Mouse (Mus musculus) thymus, postnatal 36 days (tissue): ENCODE measurements around the gene Gigyf2.
"Not testable (repeated sequence)": the region's sequence is repeated elsewhere in the genome, so short reads cannot be mapped to it uniquely, and the experiment has no call there.

ENCODE experiments used
- DNase-seq, 2 experiments: peaks; one replicate each; pipeline ENCODE4 v3.0.0; 2022; ENCODE audit warnings: mixed read lengths in 2 of 2

The Gigyf2 gene

DNA sequence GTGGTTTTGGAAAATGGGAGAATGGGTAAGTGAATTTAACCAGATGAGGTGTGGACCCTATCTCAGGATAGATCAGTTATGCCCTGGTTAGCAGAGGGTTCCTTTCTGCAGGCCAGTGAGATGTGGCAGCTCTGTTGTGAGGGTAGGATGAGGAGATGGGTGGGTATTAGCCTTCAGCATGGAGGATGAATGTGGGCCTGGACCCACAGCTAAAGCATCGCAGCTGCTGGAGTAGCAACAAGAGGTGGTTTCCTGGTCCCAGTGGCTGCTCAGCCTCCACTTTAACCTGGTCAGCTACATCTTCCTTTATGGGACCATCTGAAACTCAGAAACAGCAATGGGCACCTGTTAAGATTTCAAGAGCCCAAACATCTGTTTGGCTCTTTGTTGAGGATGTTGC, 129.6 kb downstream of the Gigyf2 start:
- no peak for DNase-seq

DNA sequence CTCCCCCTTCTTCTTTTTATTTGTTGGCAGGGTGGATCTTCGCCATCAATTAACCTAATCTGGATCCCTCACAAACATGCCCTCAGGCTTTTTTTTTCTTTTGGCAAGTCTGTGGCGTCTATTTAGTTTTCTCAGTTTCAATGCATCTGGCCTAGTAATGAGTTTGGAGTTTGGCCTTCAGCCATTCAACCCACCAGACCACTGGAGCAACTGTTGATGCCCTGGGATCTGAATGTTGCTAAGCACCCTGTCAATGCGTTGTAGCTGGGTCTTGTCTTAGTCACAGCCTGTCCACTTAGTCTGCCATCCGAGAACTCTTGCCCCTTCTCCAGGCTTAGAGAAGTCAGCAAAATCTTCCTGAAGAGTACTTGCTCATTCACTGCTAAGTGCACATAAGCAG, 131.2 kb downstream of the Gigyf2 start:
- no peak for DNase-seq

DNA sequence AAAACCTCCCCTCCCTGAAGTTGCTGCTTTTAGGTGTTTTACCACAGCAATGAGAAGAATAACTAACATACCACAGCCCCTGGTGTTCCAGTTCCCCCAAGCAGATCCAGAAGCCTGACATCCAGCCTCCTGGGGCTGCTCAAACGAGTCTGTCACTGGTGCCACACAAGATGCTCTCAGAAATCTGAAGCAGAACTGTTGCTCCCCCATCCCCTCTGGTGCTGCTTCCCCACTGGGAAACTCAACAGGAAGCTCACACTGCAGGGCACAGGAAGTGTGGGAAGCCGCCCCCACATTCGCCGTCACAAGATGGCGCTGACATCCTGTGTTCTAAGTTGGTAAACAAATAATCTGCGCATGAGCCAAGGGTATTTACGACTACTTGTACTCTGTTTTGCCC, 133.1 kb downstream of the Gigyf2 start:
- DNase-seq = not testable (repeated sequence)

DNA sequence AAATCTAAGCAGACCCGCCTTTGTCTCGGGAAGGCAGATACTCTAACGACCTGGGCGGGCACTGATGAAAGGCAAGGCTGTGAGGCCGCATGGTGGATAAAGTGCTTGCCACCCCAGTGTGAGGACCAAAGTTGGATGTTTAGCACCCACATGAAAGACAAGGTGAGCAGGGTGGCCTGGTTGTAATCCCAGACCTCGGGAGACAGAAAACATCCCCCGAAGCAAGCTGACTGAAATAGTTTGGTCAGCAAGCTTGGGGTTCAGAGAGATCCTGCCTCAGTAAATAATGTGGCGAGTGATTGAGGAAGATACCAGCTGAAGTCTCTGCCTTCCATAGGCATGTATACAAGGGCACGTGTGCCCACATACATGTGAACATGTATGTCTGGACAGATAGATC, 140.7 kb downstream of the Gigyf2 start:
- DNase-seq = no peak

DNA sequence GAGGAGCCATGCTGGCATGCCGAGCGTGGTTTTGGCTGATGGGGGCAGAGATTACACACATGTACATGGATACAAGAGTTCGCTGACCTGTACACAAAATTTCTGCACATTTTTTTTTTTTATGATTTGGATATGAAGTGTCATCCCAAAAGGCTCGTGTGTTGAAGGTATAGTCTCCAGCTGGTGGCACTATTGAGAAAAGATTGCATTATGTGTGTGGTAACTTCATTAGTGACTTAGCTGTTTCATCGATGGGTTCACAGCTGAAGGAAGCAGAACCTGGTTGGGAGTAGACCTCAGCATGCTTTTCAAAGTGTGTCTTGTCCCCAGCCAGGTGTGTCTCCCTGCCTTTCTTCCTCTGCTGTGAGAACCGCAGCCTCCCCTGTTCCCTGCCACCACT, 141.5 kb downstream of the Gigyf2 start:
- no peak for DNase-seq

DNA sequence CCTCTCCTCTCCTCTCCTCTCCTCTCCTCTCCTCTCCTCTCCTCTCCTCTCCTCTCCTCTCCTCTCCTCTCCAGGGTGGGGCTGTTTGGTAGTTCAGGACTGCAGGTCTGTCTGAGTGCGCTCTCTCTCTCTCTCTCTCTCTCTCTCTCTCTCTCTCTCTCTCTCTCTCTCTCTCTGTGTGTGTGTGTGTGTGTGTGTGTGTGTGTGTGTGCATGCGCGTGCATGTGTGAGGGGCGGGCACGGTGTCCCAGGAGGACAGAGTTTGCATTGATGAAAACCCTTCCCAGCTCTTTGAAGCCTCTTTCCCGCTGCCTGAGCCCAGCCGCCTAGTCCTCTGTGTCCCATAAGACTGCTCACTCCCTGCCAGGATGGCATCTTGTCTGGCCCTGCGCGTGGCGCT, 143.2 kb downstream of the Gigyf2 start, which contains the start of gene Snorc:
Snorc (plus strand) TSS at position 301 of the 400 bp plus-strand sequence.
- not testable (repeated sequence) for DNase-seq

DNA sequence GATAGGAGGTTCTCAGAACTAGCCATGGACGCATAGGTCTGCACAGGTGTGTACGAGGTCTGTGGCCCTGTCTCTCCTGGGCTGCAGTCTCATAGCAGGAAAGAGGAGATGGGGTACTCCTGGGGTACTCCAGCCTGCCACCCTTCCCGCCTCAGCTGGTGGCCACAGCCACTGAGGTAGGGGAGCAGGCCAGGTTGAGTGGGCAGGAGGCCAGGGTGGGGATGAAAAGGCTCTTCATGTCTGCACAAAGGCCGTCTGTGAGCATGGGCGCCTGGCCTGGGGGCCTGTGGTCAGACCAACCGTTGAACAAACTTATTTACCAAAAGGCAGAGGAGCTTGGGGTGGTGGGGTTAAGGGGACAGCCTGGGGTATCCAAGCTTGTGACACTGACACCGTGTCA, 145.1 kb downstream of the Gigyf2 start:
- no peak for DNase-seq

DNA sequence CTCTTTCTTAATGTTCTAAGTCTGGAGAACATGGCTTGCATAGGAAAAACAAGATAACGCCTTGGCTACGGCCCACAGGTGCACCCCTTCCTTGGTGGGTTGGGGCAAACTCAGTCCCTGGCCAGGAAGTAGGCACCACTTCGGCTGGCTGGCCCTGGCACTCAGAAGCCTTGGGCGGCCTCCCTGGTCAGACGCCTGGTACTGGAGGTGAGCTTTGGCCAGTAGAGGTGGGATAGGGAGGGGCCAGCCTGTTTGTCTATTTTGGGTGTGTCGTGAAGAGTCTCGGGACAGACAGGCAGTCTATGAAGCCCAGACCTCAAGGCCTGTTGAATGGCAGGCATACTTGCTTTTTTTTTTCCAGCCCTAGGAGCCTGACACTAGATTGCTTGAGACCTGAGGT, 145.8 kb downstream of the Gigyf2 start:
- no peak for DNase-seq

DNA sequence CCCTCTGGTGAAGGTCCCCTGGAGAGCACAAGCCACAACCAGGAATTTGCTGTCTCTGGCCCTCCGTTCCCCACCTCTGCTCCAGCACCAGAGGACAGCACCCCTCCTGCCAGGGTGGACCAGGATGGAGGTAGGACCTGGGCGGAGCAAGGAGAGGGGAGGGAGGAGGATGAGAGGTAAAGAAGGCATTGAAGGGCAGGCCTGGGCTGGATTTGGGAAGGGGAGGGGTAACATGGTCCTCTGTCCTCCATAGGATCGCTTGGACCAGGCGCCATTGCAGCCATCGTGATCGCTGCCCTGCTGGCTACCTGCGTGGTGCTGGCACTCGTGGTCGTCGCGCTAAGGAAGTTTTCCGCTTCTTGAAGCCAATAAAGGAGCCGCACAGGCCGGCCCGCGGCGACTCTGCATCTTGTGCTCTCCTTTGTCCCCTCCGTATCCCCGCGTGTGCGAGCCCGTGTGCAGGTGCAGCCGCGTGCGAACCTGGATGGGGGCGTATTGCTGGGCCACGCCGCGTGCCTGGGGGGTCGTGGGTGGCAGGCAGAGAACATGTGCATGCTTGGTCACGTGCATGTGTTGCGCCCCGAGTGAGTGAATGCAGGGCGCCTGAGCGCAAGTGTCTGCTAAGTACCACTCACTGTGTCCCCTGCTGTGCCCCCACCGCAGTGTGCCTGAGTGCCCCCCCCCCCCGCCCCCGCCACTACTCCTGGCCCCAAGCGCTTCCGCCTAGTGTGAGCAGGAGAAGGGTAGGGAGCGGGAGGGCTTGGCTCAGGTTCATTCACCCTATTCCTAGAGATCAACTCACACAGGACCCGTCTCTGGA, 148.5 kb downstream of the Gigyf2 start:
- no peak for DNase-seq

DNA sequence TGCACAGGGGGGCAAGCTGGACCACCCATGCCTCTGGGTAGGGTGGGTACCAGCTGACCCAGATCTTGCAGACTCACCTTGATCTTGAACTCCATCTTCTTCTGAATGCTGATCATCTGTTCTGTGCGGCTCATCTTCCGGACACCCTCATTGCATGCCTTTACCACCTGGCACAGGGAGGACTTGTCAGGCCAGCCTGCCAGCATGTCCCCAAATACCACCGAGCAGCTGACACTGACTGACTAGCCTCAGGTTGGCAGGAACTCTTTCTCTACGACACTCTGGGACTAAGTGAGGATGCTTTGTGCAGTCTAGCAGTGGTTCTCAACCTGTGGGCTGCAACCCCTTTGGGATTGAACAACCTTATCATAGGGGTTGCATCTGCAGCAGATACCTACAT, 155.7 kb downstream of the Gigyf2 start:
- no peak for DNase-seq

DNA sequence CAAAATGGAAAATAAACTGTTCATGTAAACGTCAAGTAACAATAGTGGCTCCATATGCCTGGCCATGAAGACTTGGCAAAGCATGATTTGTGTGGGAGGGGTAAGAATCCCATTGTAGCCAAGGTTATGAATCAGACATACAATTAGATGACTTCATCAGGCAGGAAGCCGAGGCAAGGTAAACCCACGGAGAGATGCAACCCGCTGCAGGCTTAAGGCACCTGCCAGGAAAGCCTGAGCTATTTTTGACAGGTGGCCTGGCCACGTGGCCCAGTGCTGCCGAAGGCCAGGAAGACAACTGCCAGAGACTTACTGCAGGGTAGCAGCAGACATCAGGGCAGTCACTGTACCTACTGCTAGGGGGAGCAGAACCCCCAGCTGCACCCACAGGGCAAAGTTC, 159.6 kb downstream of the Gigyf2 start:
- peak; percentile 11 to 49 for DNase-seq

DNA sequence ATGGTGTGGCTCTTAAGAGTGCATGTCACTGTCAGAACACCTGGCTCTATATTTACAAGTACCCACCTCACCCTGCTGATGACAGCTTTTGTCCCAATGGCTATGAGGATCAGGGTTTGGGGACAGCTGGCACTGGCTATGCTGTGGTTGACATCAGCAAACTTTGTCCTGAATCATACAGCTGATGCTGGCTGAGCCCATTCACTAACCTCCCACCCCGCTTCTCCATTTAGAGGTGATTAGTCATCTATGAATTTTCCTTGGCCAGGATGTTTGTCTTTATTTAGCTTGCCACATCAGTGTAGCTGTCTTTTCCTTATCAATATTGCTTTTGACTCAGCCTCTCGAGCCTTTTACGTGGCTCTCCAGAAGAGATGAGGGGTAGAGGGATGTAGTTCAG, 165.5 kb downstream of the Gigyf2 start:
- no peak for DNase-seq

DNA sequence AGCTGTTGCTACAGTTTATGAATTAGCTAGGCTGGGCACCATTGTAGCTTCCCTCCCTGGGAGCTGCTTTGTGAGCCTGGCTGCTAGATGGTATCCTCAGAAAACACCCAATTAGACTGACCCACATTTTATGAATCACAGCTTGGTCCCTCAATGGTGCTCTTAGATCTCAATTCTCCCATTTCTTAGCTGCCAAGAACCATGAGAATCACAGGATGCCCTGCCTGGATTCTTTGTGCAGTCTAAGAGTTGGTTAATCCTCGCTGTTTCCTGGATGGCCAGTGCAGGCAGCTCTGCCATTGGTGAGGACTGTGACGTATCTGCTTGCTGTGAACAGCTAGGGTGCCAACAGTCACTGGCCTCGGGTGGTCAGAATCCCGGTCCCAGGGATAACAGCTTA, 166.7 kb downstream of the Gigyf2 start:
- DNase-seq = no peak
